Mouse (Mus musculus) liver, embryonic 12.5 days (tissue): Measurements from ENCODE around the gene Adamtsl5. TPM values are rescaled to one million over a fixed set of nuclear protein-coding genes. Genes with fewer than 3 reads are reported as not detected.

Experiments
- ATAC-seq: fragments of 200-750 bp; cut with Nextera tagmentation; 2 replicates; pipeline ENCODE4 v1.8.0; 2017; ENCODE audit warnings: moderate number of reproducible peaks, mild to moderate bottlenecking, moderate library complexity
- H3K27ac ChIP-seq: fragments of 300-500 bp; sonication (generic); 2 replicates; pipeline ENCODE4 v1.5.1; 2016; ENCODE audit warnings: mild to moderate bottlenecking
- H3K27me3 ChIP-seq: fragments of 300-500 bp; sonication (generic); replicated peaks from 2 replicates; pipeline ENCODE4 v1.6.1; 2016; ENCODE audit warnings: mild to moderate bottlenecking, moderate library complexity
- H3K36me3 ChIP-seq: fragments of 300-500 bp; sonication (generic); 2 replicates; pipeline ENCODE4 v1.6.1; 2016; ENCODE audit warnings: mild to moderate bottlenecking, moderate library complexity
- H3K4me1 ChIP-seq: fragments of 300-500 bp; sonication (generic); 2 replicates; pipeline ENCODE4 v1.6.1; 2016
- H3K4me2 ChIP-seq: fragments of 300-500 bp; sonication (generic); 2 replicates; pipeline ENCODE4 v1.6.1; 2016; ENCODE audit warnings: mild to moderate bottlenecking, moderate library complexity
- H3K4me3 ChIP-seq: fragments of 300-500 bp; sonication (generic); 2 replicates; pipeline ENCODE4 v1.5.1; 2016; ENCODE audit warnings: mild to moderate bottlenecking, moderate library complexity
- H3K9ac ChIP-seq: fragments of 300-500 bp; sonication (generic); 2 replicates; pipeline ENCODE4 v1.6.1; 2016; ENCODE audit warnings: mild to moderate bottlenecking, moderate library complexity
- H3K9me3 ChIP-seq: fragments of 300-500 bp; sonication (generic); replicated peaks from 2 replicates; pipeline ENCODE4 v1.6.1; 2016; ENCODE audit warnings: mild to moderate bottlenecking, moderate library complexity
- WGBS: fragments of 180-500 bp; shearing (Covaris S2); methylation state at CpG from one replicate; pipeline ENCODE4 v1.1.7; 2016; ENCODE audit not compliant: insufficient replicate concordance; 5-methylcytosine and 5-hydroxymethylcytosine counted together
- polyA plus RNA-seq: library from polyadenylated mRNA; unstranded; fragments of >200 nt; fragmentation: Nextera tagmentation; extraction: Ambion mirVana; gene quantifications from 2 replicates; pipeline ENCODE4 v1.2.1, GENCODE M21; 2016

Gene Adamtsl5
- polyA plus RNA-seq: 2.4 and 2.9 TPM in 2 replicates

GRCm38 (mm10) chr10:80348244-80348781 lies at the start of gene Adamtsl5:
Adamtsl5 (minus strand) TSS chr10:80348412.
- ATAC-seq: peak; percentile 35; the same call in 1 of the 2 replicates
- Histone ChIP-seq H3K27me3 (peaks cover 96% of the 10 kb centered on the region), H3K9me3 (no peaks in the 10 kb centered on the region), H3K36me3 (no peaks in the 10 kb centered on the region), H3K27ac (no peak within 1 kb of the TSS), H3K4me3 (peak within 1 kb of the TSS; percentile 47), H3K4me1 (peaks cover 73% of the 10 kb centered on the region), H3K4me2 (peak within 1 kb of the TSS; percentile 71), H3K9ac (peak within 1 kb of the TSS; percentile 57)
- WGBS: under 1% methylated on average over 41 of the region's 42 CpGs

- H3K9ac ChIP-seq: peak overlapping the region; percentile 96
- no peak for ATAC-seq
- WGBS: 52% methylated on average over 8 of the region's 8 CpGs
- H3K9me3 ChIP-seq: no peaks in the 10 kb centered on the region
- peak overlapping the region; percentile 82 for H3K4me3 ChIP-seq
- peaks cover 67% of the 10 kb centered on the region for H3K4me1 ChIP-seq
- peak overlapping the region; percentile 95 for H3K4me2 ChIP-seq
- H3K36me3 ChIP-seq: peaks cover 60% of the 10 kb centered on the region
- peak overlapping the region; percentile 99 for H3K27ac ChIP-seq
- no peaks in the 10 kb centered on the region for H3K27me3 ChIP-seq
Observed at GRCm38 (mm10) chr10:80397524-80398173, 49.4 kb upstream of the Adamtsl5 start.

GRCm38 (mm10) chr10:80396822-80397523 lies 48.8 kb upstream of the Adamtsl5 start:
- WGBS: 74% methylated on average over 11 of the region's 11 CpGs

GRCm38 (mm10) chr10:80395025-80395627 lies 46.9 kb upstream of the Adamtsl5 start:
- no peak overlapping the region for H3K27ac ChIP-seq
- H3K9me3 ChIP-seq: no peaks in the 10 kb centered on the region
- no peak for ATAC-seq
- no peaks in the 10 kb centered on the region for H3K27me3 ChIP-seq
- 88% methylated on average over 35 of the region's 35 CpGs for WGBS
- peaks cover 68% of the 10 kb centered on the region for H3K36me3 ChIP-seq
- H3K4me2 ChIP-seq: no peak overlapping the region
- H3K9ac ChIP-seq: no peak overlapping the region
- H3K4me1 ChIP-seq: peaks cover 54% of the 10 kb centered on the region
- no peak overlapping the region for H3K4me3 ChIP-seq

More at GRCm38 (mm10) chr10:80396822-80397523, 48.8 kb upstream of the Adamtsl5 start:
- Histone ChIP-seq H3K27ac (peak overlapping the region; percentile 99), H3K4me1 (peaks cover 67% of the 10 kb centered on the region), H3K4me2 (peak overlapping the region; percentile 95), H3K9ac (peak overlapping the region; percentile 96), H3K9me3 (no peaks in the 10 kb centered on the region), H3K27me3 (no peaks in the 10 kb centered on the region), H3K4me3 (peak overlapping the region; percentile 82), H3K36me3 (peaks cover 60% of the 10 kb centered on the region)
- no peak for ATAC-seq

- H3K27me3 ChIP-seq: no peaks in the 10 kb centered on the region
- H3K4me2 ChIP-seq: no peak overlapping the region
- no peak for ATAC-seq
- H3K27ac ChIP-seq: no peak overlapping the region
- H3K9me3 ChIP-seq: no peaks in the 10 kb centered on the region
- H3K4me3 ChIP-seq: no peak overlapping the region
- H3K36me3 ChIP-seq: peaks cover 73% of the 10 kb centered on the region
- H3K4me1 ChIP-seq: peaks cover 58% of the 10 kb centered on the region
- H3K9ac ChIP-seq: no peak overlapping the region
- 83% methylated on average over 5 of the region's 5 CpGs for WGBS
Observed at GRCm38 (mm10) chr10:80392687-80393086, 44.5 kb upstream of the Adamtsl5 start.

GRCm38 (mm10) chr10:80390697-80391096 lies 42.5 kb upstream of the Adamtsl5 start:
- H3K9me3 ChIP-seq: no peaks in the 10 kb centered on the region
- no peak overlapping the region for H3K4me3 ChIP-seq
- peaks cover 60% of the 10 kb centered on the region for H3K36me3 ChIP-seq
- 0 out of 2 replicates have a peak, but pooled peaks cover 8% of the 10 kb centered on the region for H3K27me3 ChIP-seq
- 84% methylated on average over 9 of the region's 9 CpGs for WGBS
- H3K4me1 ChIP-seq: peaks cover 55% of the 10 kb centered on the region
- H3K9ac ChIP-seq: no peak overlapping the region
- ATAC-seq: no peak
- peak overlapping the region; percentile 50; the same call in 1 of the 2 replicates for H3K27ac ChIP-seq
- H3K4me2 ChIP-seq: no peak overlapping the region

- ATAC-seq: no peak
- WGBS: 68% methylated on average over 4 of the region's 4 CpGs
- Histone ChIP-seq H3K27ac (no peak overlapping the region), H3K4me2 (no peak overlapping the region; the same call in 1 of the 2 replicates), H3K4me3 (no peak overlapping the region), H3K36me3 (peaks cover 46% of the 10 kb centered on the region), H3K9ac (no peak overlapping the region), H3K4me1 (peaks cover 59% of the 10 kb centered on the region), H3K27me3 (peaks cover 8% of the 10 kb centered on the region; the same call in 1 of the 2 replicates), H3K9me3 (no peaks in the 10 kb centered on the region)
Observed at GRCm38 (mm10) chr10:80389185-80389708, 41.0 kb upstream of the Adamtsl5 start.

- Histone ChIP-seq H3K9ac (no peak overlapping the region; the same call in 1 of the 2 replicates), H3K4me3 (no peak overlapping the region), H3K4me1 (peaks cover 61% of the 10 kb centered on the region), H3K27ac (peak overlapping the region; percentile 71; the same call in 1 of the 2 replicates), H3K27me3 (peaks cover 8% of the 10 kb centered on the region; the same call in 1 of the 2 replicates), H3K9me3 (no peaks in the 10 kb centered on the region), H3K4me2 (peak overlapping the region; percentile 94), H3K36me3 (peaks cover 41% of the 10 kb centered on the region)
- no peak for ATAC-seq
- 8% methylated on average over 2 of the region's 2 CpGs for WGBS
Observed at GRCm38 (mm10) chr10:80388731-80389130, 40.5 kb upstream of the Adamtsl5 start.

- H3K9me3 ChIP-seq: no peaks in the 10 kb centered on the region
- H3K9ac ChIP-seq: peak within 1 kb of the TSS; percentile 80
- WGBS: under 1% methylated on average over 34 of the region's 61 CpGs
- ATAC-seq: peak; percentile 40; the same call in 1 of the 2 replicates
- peaks cover 36% of the 10 kb centered on the region for H3K36me3 ChIP-seq
- peak within 1 kb of the TSS; percentile 71 for H3K27ac ChIP-seq
- H3K4me3 ChIP-seq: peak within 1 kb of the TSS; percentile 73
- H3K4me1 ChIP-seq: peaks cover 59% of the 10 kb centered on the region
- peaks cover 8% of the 10 kb centered on the region; the same call in 1 of the 2 replicates for H3K27me3 ChIP-seq
- H3K4me2 ChIP-seq: peak within 1 kb of the TSS; percentile 94
Observed at GRCm38 (mm10) chr10:80387522-80387959, 39.3 kb upstream of the Adamtsl5 start, which contains the start of gene Mex3d. Mex3d (minus strand) TSS chr10:80387659.

- peaks cover 59% of the 10 kb centered on the region for H3K4me1 ChIP-seq
- peak overlapping the region; percentile 73 for H3K4me3 ChIP-seq
- H3K9ac ChIP-seq: peak overlapping the region; percentile 80
- H3K27me3 ChIP-seq: peaks cover 8% of the 10 kb centered on the region; the same call in 1 of the 2 replicates
- no peak for ATAC-seq
- peak overlapping the region; percentile 65 for H3K27ac ChIP-seq
- WGBS: under 1% methylated on average over 91 of the region's 94 CpGs
- H3K36me3 ChIP-seq: peaks cover 36% of the 10 kb centered on the region
- H3K9me3 ChIP-seq: no peaks in the 10 kb centered on the region
- H3K4me2 ChIP-seq: peak overlapping the region; percentile 94
Observed at GRCm38 (mm10) chr10:80386735-80387471, 38.7 kb upstream of the Adamtsl5 start.
